Mouse (Mus musculus) cerebellum, adult 18-20 months (tissue): ENCODE results near the gene Ehmt1.
A peak's percentile ranks its signal among the peaks of the same experiment; 100 is the strongest.

Experiments used
- DNase-seq, 2 experiments: peaks; one replicate each; pipeline ENCODE4 v3.0.0; 2021

Gene Ehmt1

DNA sequence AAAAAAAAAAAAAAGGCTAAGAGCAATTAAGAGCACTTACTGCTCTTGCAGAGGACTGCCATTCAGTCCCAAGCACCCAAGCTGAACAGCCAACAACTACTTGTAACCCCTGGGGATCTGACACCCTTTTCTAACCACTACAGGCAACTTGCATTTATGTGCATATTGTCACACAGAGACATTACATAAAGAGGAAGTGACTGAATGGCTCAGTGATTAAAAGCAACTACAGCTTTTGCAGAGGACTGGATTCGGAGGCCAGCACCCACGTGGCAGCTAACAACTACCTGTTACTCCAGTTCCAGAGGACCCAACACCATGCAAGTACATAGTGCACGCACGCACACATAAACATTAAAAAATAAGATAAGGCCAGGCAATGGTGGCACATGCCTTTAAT lies 8.9 kb downstream of the Ehmt1 start:
- no peak for DNase-seq

DNA sequence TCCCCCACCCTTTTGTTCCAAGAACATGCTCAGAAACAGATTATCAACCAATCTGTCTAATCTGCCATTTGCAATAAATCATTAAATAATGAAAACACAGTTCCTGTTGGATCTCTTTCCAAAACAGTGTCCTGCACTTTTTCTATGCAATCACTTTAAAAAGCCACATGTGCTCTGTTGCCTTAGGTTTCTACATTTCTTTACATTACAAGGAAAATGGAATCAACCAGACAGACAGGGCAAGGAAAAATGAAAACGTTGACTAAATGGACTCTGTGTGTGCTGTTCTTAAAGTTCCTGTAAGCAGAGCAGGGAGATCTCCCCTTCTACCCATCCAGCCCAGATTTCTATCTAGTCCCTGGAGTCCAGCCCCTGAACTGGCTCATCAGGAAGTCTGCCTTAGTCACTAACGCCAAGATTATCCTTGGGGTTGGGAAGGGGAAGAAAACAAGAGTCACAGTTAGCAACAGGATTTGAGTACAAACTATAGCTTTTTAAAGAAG lies 13.7 kb downstream of the Ehmt1 start:
- DNase-seq = no peak

GRCm38 (mm10) chr2:24904823-24905652 lies 14.4 kb downstream of the Ehmt1 start:
- no peak for DNase-seq

- no peak for DNase-seq
These were observed 16.4 kb downstream of the Ehmt1 start for GRCm38 (mm10) chr2:24902999-24903398.

GRCm38 (mm10) chr2:24901055-24901454 lies 18.4 kb downstream of the Ehmt1 start:
- no peak for DNase-seq

DNA sequence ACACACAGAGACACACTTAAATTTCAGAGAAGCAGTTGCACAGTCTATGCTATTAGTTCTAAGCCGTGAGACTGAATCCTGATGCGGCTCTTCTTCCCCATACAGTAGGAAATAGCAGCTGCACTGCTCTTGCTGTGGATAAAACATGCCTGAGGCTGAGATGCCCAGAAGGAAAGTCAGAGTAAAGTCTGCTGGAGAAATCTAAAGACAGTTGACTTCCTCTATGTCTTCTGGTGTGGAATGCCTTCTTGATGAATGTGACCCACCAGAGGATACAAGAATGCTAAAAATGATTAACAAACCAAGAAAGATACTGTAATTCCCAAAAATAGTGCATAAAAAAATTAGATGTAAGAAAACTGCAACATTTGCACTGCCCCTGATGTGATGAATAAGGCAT lies 20.1 kb downstream of the Ehmt1 start:
- no peak for DNase-seq

GRCm38 (mm10) chr2:24896761-24897160 lies 22.7 kb downstream of the Ehmt1 start:
- no peak for DNase-seq

GRCm38 (mm10) chr2:24894211-24894610 lies 25.2 kb downstream of the Ehmt1 start:
- no peak for DNase-seq

GRCm38 (mm10) chr2:24892318-24892717 lies 27.1 kb downstream of the Ehmt1 start:
- DNase-seq = no peak

- DNase-seq = no peak
These were observed 28.6 kb downstream of the Ehmt1 start for GRCm38 (mm10) chr2:24890541-24891447.

DNA sequence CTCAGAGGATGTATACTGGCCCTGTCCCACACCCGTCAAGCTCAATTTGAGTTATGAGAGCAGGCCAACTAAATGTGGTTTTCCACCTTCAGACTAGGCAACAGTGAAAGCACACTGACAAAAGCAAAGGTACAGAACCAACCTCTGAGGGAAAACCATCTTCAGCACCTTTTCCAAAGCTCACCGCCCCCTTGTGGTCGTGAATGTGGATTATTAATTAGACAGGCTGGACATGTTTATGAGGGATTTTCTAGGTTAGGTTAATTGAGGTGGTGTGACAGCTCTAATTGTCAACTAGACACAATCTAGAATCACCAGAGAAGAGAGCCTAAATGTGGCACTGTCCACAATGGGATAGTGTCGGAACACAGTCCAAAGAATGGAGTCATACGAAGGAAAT lies 30.5 kb downstream of the Ehmt1 start:
- peak; percentile 16 to 24 for DNase-seq

- peak in 1 of 2 experiments; percentile 34 for DNase-seq
These were observed 38.7 kb downstream of the Ehmt1 start for GRCm38 (mm10) chr2:24880686-24881085.

DNA sequence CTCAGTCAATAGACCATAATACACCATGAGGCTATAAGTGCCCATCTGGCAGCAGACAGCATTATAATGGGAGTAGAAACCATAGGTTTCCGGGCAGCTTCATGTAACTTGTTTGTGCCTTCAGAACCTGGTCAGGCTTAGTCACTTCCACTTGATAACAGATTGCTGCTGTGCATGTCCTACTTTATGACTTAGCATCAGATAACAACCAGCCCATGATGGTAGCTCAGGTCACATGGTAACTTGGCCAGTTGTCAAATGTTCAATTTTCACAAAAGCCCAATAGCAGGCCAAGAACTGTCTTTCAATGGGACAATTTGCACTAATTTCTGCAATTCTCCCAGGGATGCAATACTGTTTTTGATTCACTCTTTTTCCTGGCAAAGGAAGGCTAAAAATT lies 48.5 kb downstream of the Ehmt1 start:
- no peak for DNase-seq

- peak; percentile 19 to 22 for DNase-seq
These were observed 56.4 kb downstream of the Ehmt1 start for GRCm38 (mm10) chr2:24863010-24863409.

DNA sequence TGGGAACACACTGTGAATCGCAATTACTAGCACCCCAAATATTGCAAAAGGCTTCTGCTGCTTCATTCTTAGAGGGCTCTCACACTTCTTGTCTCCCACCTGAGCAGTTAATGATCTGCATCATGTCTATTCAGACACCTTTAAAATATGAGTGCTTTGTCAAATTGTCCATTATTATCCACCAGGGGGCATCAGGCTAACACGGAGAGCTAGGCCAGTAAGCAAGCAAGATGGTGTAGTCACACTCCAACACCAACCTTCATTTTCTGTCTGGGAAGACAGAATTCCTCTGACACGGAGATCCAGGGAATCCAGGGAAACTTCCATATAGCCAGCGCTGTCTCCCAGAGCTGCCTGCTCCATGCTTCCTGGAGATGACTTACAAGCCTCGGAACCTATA lies 67.0 kb downstream of the Ehmt1 start:
- peak; percentile 33 to 34 for DNase-seq

DNA sequence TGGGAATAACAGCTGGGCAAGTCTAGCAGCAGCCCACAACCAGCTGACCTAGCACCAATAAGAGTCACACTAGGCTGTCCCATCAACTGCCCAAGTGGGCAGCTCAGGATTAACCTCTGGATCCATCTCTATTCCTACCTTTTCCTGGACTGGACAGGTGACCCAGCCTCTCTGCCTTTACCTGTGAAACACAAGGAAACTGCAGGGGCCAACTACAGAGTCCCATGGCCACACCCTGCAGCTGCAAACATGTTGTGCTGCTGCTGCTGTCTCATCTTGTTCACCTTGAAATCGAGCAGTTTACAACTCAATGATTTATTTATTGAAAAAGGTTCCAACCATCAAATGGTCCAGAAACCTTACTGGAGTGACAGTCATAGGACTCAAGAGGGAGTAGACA lies 72.9 kb downstream of the Ehmt1 start:
- no peak for DNase-seq

DNA sequence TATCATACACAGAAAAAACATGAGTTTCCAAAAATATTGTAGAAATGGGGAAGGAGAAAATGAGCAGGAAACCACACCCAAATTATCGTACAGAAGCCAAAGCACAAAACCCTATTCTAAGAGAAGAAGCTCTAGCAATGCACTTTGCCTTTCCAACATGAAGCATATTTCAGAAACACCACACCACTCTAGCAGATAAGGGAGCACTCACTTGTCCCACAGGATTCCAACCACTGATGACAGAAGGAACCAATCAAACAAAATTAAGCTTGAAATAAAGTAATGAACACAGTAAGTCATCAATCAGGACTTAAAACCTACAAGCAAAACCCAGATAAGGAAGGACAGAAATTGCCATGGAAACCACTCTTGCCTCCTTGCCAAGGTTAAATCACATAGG lies 74.2 kb downstream of the Ehmt1 start:
- no peak for DNase-seq

DNA sequence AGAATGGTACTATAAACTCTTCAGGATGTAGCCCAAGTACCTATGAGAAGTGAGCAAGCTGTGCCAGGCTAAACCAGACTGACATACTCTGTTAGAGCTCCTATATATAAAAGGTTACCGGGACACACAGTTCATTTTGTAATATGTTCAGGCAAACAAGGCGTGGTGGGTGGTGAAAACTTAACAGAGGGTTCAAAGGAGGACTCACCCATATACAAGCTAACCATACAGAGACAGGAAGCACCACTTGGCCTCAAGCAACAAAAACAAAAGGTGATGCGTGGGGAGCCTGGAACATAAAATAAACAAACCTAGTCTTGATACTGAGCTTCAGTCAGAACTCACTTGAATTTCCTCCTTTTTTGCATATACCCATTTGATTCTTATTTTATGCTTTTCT lies 88.8 kb downstream of the Ehmt1 start:
- DNase-seq = no peak

DNA sequence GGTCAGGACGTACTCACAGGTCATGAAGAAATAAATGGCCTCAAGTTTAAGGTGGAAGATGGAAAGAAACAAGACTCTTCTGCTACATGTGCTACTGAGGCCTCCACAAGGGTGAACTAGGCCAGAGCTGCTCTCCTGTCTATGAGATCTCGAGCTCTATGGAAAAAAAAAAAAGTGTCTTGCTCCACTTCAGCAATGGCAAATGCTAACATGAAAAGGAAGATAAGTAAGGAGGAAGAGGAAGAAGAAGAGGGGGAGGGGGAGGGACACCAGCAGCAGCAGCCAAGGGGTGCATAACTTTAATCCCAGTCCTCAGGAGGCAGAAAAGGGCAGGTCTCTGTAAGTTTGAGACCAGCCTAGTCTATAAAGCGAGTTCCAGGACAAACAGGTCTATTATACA lies 109.7 kb downstream of the Ehmt1 start:
- no peak for DNase-seq

DNA sequence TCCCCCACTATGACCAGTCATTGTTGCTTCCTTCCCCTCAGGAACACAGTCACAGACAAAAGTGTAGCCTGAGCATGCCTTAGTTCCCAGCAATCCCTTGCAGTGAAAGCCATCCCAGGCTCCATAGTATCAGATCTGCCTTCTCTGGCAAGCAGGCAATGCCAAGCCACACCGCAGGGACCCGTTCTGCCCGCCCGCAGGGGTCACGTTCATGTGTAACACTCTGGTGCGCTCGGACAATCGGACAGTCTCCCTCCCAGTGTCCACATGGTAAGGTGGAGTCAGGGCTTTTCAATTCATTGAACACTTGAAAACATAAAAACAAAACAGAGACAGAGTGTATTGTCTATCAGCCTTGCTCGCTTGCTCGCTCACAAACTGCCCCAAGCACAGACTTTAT lies 111.7 kb downstream of the Ehmt1 start:
- no peak for DNase-seq

DNA sequence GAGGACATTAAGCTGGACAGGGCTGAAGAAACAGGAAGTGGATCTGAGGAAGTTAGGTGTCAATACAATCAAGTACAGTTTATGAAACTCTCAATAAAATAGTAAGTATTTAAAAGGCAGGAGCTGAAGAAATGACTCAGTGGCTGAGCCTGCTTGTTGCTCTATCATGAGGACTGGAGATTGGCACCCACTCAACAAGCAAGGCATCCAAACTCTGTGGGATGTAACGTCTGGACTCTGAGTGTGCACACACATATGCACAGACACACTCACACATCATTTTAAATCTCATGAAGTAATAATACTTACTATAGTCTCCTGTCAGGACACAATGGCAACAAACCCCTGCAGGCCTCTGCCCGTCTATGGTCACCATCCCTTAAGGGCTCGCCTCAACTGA lies 112.4 kb downstream of the Ehmt1 start:
- DNase-seq = peak in 1 of 2 experiments; percentile 19

DNA sequence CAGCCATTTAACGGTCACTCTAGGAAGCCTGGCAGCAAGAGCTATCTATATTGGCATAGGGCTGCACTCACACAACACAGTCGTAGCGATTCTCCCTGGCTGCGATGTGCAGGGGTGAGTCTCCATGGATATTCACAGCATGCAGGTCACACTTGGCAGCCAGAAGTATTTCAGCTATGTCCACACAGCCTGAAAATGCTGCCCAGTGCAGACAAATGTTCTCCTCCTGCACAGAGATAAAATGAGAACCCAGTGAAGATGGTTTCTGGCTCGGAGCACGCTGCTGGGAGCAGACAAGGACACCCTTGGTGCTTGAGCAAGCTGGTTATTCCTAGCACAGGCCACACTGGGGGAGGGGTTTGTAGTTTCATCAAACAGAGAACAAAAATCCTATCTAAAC lies 113.3 kb downstream of the Ehmt1 start:
- peak; percentile 30 to 35 for DNase-seq

DNA sequence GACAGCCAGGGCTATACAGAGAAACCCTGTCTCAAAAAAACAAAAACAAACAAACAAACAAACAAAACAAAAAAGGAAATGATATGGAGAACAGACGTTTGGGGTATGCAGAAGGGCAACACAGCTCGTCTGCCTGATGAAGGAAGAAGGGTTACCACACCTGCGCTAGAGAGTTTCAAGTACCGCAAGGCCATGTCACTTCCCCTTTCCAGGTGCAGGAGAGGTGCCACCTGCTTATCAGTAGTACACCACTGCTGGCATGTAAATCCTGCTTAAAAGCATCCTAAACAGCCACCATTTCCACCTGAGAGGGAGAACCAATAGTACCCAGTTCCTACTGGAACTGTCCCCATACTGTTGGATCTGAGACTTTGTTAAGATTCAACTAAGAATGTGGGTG lies 113.8 kb downstream of the Ehmt1 start:
- DNase-seq = no peak
